Mouse (Mus musculus): ENCODE results near the gene Ly6g6f. TPM values are rescaled to one million over a fixed set of nuclear protein-coding genes. Genes with fewer than 3 reads are reported as not detected.

Ly6g6f gene
- polyA plus RNA-seq, 1 experiment from 2014 or later = not detected

- Histone ChIP-seq H3K36me3 (ENCODE audit: control insufficient read depth, insufficient read depth, low read length) (peaks cover 16% of the 10 kb centered on the region), H3K9me3 (ENCODE audit: control insufficient read depth, low read depth, low read length) (no peaks in the 10 kb centered on the region), H3K4me1 (ENCODE audit: control insufficient read depth, insufficient read depth, low read length) (peaks cover 25% of the 10 kb centered on the region), H3K4me2 (replicated peaks; ENCODE audit: low read depth, low read length) (peak within 1 kb of the TSS; percentile 51), H3K9ac (replicated peaks; ENCODE audit: low read depth, low read length) (peak within 1 kb of the TSS; percentile 46), H3K27me3 (ENCODE audit: control insufficient read depth, insufficient read depth, low read length) (no peaks in the 10 kb centered on the region), H3K4me3 (ENCODE audit: low read depth, low read length) (peak within 1 kb of the TSS; percentile 25), H3K27ac (ENCODE audit: low read length) (peak within 1 kb of the TSS; percentile 86)
- WGBS = 2% methylated on average over 48 of the region's 48 CpGs
- peak; percentile 80 for ATAC-seq (ENCODE audit: insufficient number of reproducible peaks, insufficient read depth, low FRiP score, low read depth)
Measured at GRCm38 (mm10) chr17:35064951-35065947, 20.2 kb downstream of the Ly6g6f start, which contains the start of gene Ly6g6c. Gene Ly6g6c (plus strand): TSS chr17:35065388.

- Histone ChIP-seq H3K27me3 (ENCODE audit: control insufficient read depth, insufficient read depth, low read length) (no peaks in the 10 kb centered on the region), H3K4me1 (ENCODE audit: control insufficient read depth, insufficient read depth, low read length) (peaks cover 28% of the 10 kb centered on the region), H3K9me3 (ENCODE audit: control insufficient read depth, low read depth, low read length) (no peaks in the 10 kb centered on the region), H3K9ac (replicated peaks; ENCODE audit: low read depth, low read length) (no peak overlapping the region), H3K4me3 (ENCODE audit: low read depth, low read length) (peak overlapping the region; percentile 25), H3K4me2 (replicated peaks; ENCODE audit: low read depth, low read length) (peak overlapping the region; percentile 51), H3K36me3 (ENCODE audit: control insufficient read depth, insufficient read depth, low read length) (peaks cover 16% of the 10 kb centered on the region), H3K27ac (ENCODE audit: low read length) (peak overlapping the region; percentile 86)
- no peak for ATAC-seq (ENCODE audit: insufficient number of reproducible peaks, insufficient read depth, low FRiP score, low read depth)
- 30% methylated on average over 10 of the region's 10 CpGs for WGBS
Measured at GRCm38 (mm10) chr17:35064378-35064877, 21.0 kb downstream of the Ly6g6f start.

- peaks cover 28% of the 10 kb centered on the region for H3K4me1 ChIP-seq (ENCODE audit: control insufficient read depth, insufficient read depth, low read length)
Measured at GRCm38 (mm10) chr17:35063466-35063865, 21.9 kb downstream of the Ly6g6f start.

GRCm38 (mm10) chr17:35061299-35061698 lies 24.1 kb downstream of the Ly6g6f start:
- Histone ChIP-seq H3K4me1 (ENCODE audit: control insufficient read depth, insufficient read depth, low read length) (peaks cover 28% of the 10 kb centered on the region), H3K36me3 (ENCODE audit: control insufficient read depth, insufficient read depth, low read length) (peaks cover 34% of the 10 kb centered on the region), H3K27ac (ENCODE audit: low read length) (peak overlapping the region; percentile 33; the same call in 1 of the 2 replicates), H3K9ac (replicated peaks; ENCODE audit: low read depth, low read length) (no peak overlapping the region), H3K9me3 (ENCODE audit: control insufficient read depth, low read depth, low read length) (no peaks in the 10 kb centered on the region), H3K27me3 (ENCODE audit: control insufficient read depth, insufficient read depth, low read length) (no peaks in the 10 kb centered on the region), H3K4me2 (replicated peaks; ENCODE audit: low read depth, low read length) (no peak overlapping the region), H3K4me3 (ENCODE audit: low read depth, low read length) (no peak overlapping the region)
- WGBS = 69% methylated on average over 8 of the region's 8 CpGs
- no peak for ATAC-seq (ENCODE audit: insufficient number of reproducible peaks, insufficient read depth, low FRiP score, low read depth)

More at GRCm38 (mm10) chr17:35063466-35063865, 21.9 kb downstream of the Ly6g6f start:
- H3K4me3 ChIP-seq (ENCODE audit: low read depth, low read length) = no peak overlapping the region
- peaks cover 17% of the 10 kb centered on the region for H3K36me3 ChIP-seq (ENCODE audit: control insufficient read depth, insufficient read depth, low read length)
- 78% methylated on average over 3 of the region's 3 CpGs for WGBS
- no peak overlapping the region for H3K4me2 ChIP-seq (replicated peaks; ENCODE audit: low read depth, low read length)
- no peak overlapping the region for H3K9ac ChIP-seq (replicated peaks; ENCODE audit: low read depth, low read length)
- no peak overlapping the region for H3K27ac ChIP-seq (ENCODE audit: low read length)
- no peak for ATAC-seq (ENCODE audit: insufficient number of reproducible peaks, insufficient read depth, low FRiP score, low read depth)
- H3K9me3 ChIP-seq (ENCODE audit: control insufficient read depth, low read depth, low read length) = no peaks in the 10 kb centered on the region
- no peaks in the 10 kb centered on the region for H3K27me3 ChIP-seq (ENCODE audit: control insufficient read depth, insufficient read depth, low read length)

- Histone ChIP-seq H3K27me3 (ENCODE audit: control insufficient read depth, insufficient read depth, low read length) (no peaks in the 10 kb centered on the region), H3K4me1 (ENCODE audit: control insufficient read depth, insufficient read depth, low read length) (peaks cover 26% of the 10 kb centered on the region), H3K4me3 (ENCODE audit: low read depth, low read length) (peak overlapping the region; percentile 87), H3K4me2 (replicated peaks; ENCODE audit: low read depth, low read length) (peak overlapping the region; percentile 88), H3K9me3 (ENCODE audit: control insufficient read depth, low read depth, low read length) (no peaks in the 10 kb centered on the region), H3K27ac (ENCODE audit: low read length) (no peak overlapping the region), H3K9ac (replicated peaks; ENCODE audit: low read depth, low read length) (peak overlapping the region; percentile 83; the same call in 1 of the 2 replicates), H3K36me3 (ENCODE audit: control insufficient read depth, insufficient read depth, low read length) (peaks cover 39% of the 10 kb centered on the region)
- no peak for ATAC-seq (ENCODE audit: insufficient number of reproducible peaks, insufficient read depth, low FRiP score, low read depth)
- WGBS = 55% methylated on average over 22 of the region's 22 CpGs
Measured at GRCm38 (mm10) chr17:35060737-35061297, 24.6 kb downstream of the Ly6g6f start.

- Histone ChIP-seq H3K9ac (replicated peaks; ENCODE audit: low read depth, low read length) (peak overlapping the region; percentile 83), H3K4me1 (ENCODE audit: control insufficient read depth, insufficient read depth, low read length) (peaks cover 19% of the 10 kb centered on the region; the same call in 1 of the 2 replicates), H3K36me3 (ENCODE audit: control insufficient read depth, insufficient read depth, low read length) (peaks cover 47% of the 10 kb centered on the region), H3K4me3 (ENCODE audit: low read depth, low read length) (peak overlapping the region; percentile 87), H3K27me3 (ENCODE audit: control insufficient read depth, insufficient read depth, low read length) (no peaks in the 10 kb centered on the region), H3K4me2 (replicated peaks; ENCODE audit: low read depth, low read length) (peak overlapping the region; percentile 88), H3K27ac (ENCODE audit: low read length) (peak overlapping the region; percentile 93; the same call in 1 of the 2 replicates), H3K9me3 (ENCODE audit: control insufficient read depth, low read depth, low read length) (no peaks in the 10 kb centered on the region)
- ATAC-seq (ENCODE audit: insufficient number of reproducible peaks, insufficient read depth, low FRiP score, low read depth) = no peak
- WGBS = 31% methylated on average over 14 of the region's 14 CpGs
Measured at GRCm38 (mm10) chr17:35060071-35060470, 25.3 kb downstream of the Ly6g6f start.

GRCm38 (mm10) chr17:35058911-35059892 lies 26.2 kb downstream of the Ly6g6f start, which contains the start of gene Ddah2:
Gene Ddah2 (plus strand): TSS chr17:35059035.
- Histone ChIP-seq H3K27me3 (ENCODE audit: control insufficient read depth, insufficient read depth, low read length) (no peaks in the 10 kb centered on the region), H3K9me3 (ENCODE audit: control insufficient read depth, low read depth, low read length) (no peaks in the 10 kb centered on the region), H3K4me1 (ENCODE audit: control insufficient read depth, insufficient read depth, low read length) (peaks cover 16% of the 10 kb centered on the region; the same call in 1 of the 2 replicates), H3K4me3 (ENCODE audit: low read depth, low read length) (peak within 1 kb of the TSS; percentile 87), H3K4me2 (replicated peaks; ENCODE audit: low read depth, low read length) (peak within 1 kb of the TSS; percentile 88), H3K36me3 (ENCODE audit: control insufficient read depth, insufficient read depth, low read length) (peaks cover 54% of the 10 kb centered on the region), H3K27ac (ENCODE audit: low read length) (peak within 1 kb of the TSS; percentile 93), H3K9ac (replicated peaks; ENCODE audit: low read depth, low read length) (peak within 1 kb of the TSS; percentile 83)
- under 1% methylated on average over 57 of the region's 57 CpGs for WGBS
- peak; percentile 89 for ATAC-seq (ENCODE audit: insufficient number of reproducible peaks, insufficient read depth, low FRiP score, low read depth)

All from stomach, embryonic 14.5 days (tissue).